Mouse (Mus musculus): ENCODE measurements around the gene Fam198a.

Gene Fam198a

DNA sequence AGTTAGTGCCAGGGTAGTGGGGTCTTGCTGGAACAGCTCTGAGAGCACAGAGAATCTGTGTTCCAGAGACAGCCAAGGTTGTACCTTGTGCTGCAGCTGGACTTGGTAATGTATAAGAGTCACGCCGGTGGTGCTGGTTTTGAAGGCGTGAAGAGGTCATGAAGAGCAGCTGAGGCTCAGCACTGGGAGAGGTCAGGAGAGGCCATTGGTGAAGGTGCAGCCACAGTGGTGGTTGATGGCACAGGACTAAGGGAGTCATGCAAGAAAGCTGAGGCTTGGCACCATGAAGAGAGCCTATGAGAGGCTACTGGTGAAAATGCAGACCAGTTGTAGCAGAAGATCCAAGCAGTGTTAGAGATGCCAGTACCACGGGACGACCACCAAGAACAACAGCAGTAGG is 70.8 kb downstream of the Fam198a start:
- no peak for DNase-seq (ENCODE audit: low spot score)

DNA sequence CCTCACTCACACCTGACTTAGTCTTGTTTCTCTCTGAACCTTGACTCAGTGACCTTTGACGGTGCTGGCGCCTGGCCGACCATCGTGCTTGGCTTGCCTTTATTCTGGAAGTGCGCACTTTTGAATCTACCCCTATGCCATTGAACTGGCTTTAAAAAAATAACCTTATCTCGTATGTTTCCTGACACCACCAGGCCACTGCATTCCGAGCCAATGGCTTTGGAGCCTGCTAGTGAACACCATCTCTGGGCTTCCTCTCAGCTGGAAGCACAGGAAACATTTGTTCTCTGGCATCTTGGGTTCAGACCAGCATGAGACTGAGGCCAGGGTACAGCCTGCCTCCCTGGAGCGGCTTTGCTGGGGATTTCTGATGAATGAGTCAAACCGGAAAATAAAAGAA is 72.0 kb downstream of the Fam198a start:
- peak; percentile 59 for DNase-seq (ENCODE audit: low spot score)

DNA sequence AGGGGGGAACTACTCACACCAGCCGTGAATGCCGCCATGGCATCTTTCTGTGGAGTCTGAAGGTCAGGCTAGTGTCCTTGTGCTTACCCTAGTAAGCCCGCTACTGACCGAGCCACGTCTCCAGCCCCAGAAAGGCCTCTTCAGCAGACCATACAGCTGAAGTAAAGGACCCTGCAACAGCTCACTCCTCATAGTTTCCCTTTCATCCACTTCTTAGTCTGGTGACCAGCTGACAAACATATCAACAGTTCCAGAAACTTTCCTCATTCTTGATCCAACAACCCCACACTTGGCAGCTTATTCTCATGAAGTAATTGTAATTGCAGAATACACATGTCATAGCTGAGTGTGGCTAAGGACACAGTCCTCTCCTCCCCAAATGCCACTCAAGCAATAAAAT is 73.1 kb downstream of the Fam198a start:
- DNase-seq (ENCODE audit: low spot score) = no peak

DNA sequence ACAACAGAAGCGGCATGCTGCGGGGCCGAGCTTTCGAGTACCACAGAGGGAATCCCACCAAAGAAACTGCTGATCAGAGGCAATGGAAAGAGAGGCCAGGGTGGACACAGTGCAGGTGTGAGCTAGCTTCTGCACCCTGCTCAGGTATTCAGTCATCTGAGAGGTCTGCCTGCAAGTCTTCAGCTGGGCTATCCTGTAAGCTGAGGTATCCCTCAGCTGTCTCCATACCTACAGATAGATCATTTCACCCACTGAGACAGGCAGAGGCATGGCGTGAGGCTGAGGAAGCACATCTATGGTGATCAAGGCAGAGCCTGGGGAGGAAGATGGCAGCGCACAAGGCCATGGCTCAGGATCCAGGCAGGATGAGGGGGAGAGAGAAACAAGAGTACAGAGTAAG is 73.6 kb downstream of the Fam198a start:
- no peak for DNase-seq (ENCODE audit: low spot score)

DNA sequence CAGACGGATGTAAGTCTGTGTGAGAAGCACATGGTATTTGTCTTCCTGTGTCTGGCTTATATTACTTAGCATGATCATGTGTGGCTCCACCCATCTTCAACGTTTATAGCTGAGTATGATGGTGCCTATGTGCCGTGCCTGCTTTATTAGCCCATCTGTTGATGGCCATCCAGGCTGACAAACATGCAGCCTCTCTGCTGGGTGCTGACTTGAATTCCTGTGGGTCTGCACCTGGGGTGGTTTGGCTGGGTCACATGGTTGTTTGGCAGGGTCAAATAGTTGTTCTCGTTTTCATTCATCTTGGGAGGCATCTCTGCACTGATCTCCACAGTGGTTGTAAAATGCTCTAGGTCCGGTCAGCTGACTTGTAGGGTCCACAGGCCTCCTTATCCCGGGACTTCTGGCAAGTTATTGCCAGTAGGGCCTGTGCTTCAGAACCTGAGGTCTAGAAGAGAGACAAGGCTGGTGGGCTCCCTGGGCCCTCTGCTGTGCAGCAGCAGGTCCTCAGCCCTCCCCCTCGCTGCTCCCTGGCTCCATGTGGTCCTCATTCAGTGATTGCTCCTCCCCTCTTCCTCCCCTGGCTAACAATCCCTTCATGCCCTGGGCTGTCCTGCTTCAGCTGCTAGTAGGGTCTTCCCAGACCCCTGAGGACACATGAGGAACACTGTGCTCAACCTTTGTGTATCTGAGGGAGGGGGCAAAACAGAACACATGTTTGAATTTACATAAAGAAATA is 75.2 kb downstream of the Fam198a start:
- DNase-seq (ENCODE audit: low spot score) = no peak

DNA sequence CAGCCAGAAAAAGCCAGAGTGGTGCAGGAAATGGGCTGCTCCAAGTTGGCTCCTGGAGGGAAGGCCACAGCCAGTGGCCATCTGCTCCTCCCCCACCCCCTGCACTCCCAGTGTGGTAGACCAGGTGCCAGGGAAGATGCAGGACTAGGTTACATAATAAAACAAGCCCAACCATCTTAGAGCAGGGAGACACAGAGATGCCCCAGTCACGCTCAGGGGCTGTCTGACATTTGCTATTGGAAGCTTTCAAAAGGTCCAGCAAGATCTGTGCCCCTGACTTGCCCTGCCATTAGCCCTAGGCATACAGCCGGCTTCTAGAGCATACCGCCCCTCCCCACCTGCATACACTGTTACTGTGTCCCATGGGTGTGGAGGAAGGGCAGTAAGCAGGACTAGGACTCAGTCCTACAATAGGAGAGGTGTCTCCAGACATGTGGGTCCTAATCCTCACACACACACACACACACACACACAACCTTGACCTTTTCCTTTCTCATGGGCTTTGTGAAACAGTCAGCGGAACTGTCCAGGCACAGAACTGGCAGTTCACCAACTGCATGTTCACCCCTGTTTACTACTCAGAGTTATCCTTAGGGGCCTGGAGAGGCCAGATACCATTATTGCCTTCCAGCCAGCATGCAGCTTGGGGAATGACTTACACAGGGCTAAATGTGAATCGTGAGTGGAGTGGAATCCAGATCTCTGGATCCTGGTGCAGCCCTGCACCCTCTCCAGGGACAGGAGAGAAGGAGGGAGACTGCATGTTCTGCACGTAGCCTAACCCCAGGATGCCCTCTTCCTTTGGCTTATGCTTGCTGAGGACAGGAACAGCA is 76.5 kb downstream of the Fam198a start:
- no peak for DNase-seq (ENCODE audit: low spot score)

DNA sequence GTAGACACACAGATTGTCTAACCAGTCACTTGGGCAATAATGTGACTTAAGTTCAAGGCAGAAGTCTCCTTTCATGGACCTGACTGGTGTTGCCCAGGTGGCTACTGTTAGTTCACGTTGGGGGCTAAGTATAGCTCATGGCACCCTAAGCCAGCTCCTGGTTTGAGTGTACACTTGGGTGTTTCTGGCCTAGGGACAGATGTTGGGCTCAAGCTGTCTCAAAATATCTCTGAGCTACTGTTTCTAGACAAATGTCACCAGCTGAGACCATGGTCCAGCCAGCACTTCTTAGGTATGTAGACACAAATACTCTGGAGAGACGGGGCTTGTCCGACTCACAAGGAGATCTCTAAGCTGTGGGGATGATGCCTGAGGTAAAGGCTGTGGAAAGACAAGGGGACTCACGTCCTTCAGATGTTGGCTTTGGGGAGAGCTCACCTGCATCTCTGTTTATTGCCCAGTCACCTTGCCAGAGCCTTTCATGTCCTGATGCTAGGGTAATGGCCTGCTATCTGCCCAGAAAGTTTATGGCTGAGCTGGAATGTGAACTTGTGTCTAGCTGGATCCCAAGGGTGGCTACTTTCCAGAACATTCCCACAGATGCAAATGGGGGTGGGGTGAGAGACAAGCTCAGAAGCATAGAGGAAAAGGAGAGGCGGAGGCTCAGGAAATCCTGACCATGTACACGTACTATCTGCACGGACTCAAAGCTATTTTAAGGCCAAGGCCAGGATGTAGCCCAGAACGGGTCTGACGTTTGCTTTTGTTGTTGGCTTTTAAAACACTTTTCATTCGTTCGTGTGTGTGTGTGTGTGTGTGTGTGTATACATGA is 77.3 kb downstream of the Fam198a start:
- DNase-seq (ENCODE audit: low spot score) = no peak

DNA sequence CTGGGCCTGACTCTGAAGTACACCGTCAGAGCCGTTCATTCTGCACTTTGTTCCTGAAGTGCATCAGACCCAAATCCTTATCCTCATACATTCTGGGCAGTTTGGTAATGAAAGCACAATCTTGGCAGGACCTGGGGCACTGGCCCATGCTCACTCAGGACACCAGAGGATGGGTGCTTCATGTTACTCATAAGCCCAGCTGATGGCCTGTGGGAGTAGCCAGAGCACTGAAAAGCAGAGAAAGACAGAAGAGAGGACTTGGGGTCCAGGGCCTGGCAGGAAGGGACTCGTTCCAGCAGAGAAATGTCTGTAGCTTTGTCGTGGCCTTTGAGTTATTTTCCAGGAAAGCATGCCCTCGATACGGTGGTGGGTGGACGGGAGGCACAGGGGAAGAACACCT is 79.0 kb downstream of the Fam198a start:
- DNase-seq (ENCODE audit: low spot score) = no peak

Measured in testis, postnatal 10 days (tissue).